Mouse (Mus musculus): Measurements from ENCODE around the gene Olfr159.

DNA sequence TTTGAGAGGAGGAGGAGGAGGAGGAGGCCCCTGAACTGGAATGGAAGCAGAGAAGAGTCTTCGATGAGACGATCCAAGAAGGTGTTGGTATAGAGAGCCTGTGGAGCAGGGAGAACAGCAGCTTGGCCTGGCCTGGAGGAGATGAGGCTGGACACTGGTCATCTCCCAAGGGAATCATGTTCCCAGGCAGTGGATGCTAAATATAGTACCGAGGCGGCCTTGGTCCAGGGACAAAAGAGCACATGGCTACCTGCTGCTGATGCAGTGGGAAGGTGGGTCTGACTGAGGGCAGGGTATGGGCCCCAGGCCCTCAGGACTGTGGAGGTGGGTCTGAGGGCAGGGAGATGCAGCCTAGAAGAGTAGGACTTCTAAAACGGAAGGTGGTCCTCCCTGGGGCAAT, 37.6 kb downstream of the Olfr159 start:
- TF ChIP-seq POLR2A (IDR thresholded peaks at IDR 0.05; ENCODE audit: control insufficient read depth in 1 of 2, insufficient read depth in 1 of 2, low read depth in 1 of 2, low read length in 2 of 2, poor library complexity in 1 of 2) (no peak), ZC3H11A (IDR thresholded peaks at IDR 0.05; ENCODE audit: low read depth, low read length) (no peak), MXI1 (IDR thresholded peaks at IDR 0.05; ENCODE audit: low read depth, low read length) (no peak), CTCF (IDR thresholded peaks at IDR 0.05 in 2 of 3, conservative IDR thresholded peaks at IDR 0.05 in 1 of 3; ENCODE audit: control insufficient read depth in 1 of 3, insufficient read depth in 1 of 3, low read depth in 2 of 3, low read length in 3 of 3, poor library complexity in 1 of 3, severe bottlenecking in 1 of 3) (no peak), GATA1 (IDR thresholded peaks at IDR 0.05; ENCODE audit: low read depth, low read length) (no peak), CHD2 (IDR thresholded peaks at IDR 0.05; ENCODE audit: low read length) (no peak), MAZ (IDR thresholded peaks at IDR 0.05; ENCODE audit: low read depth, low read length) (no peak), NELFE (IDR thresholded peaks at IDR 0.05; ENCODE audit: low read depth, low read length) (no peak), JUND (IDR thresholded peaks at IDR 0.05; ENCODE audit: low read depth, low read length) (no peak), EP300 (IDR thresholded peaks at IDR 0.05; ENCODE audit: low read depth in 1 of 2, low read length in 2 of 2) (no peak), USF1 (IDR thresholded peaks at IDR 0.05; ENCODE audit: low read depth, low read length) (no peak), RAD21 (IDR thresholded peaks at IDR 0.05; ENCODE audit: low read depth, low read length) (no peak), SMC3 (IDR thresholded peaks at IDR 0.05; ENCODE audit: low read depth, low read length) (no peak)

Data from MEL (cell line).